Mouse (Mus musculus): Measurements from ENCODE around the gene Zfp518b. TPM values are rescaled to one million over a fixed set of nuclear protein-coding genes. Genes with fewer than 3 reads are reported as not detected.

Zfp518b gene
- 3.3 TPM for polyA plus RNA-seq (2012; fragmentation: generic; extraction: Trizol)
- long read RNA-seq, experiment 1, partial matches to known transcripts = 0 of 3 reads
- long read RNA-seq, experiment 1, other reads (novel, unspliced or antisense) = 3 of 3 reads
- long read RNA-seq, experiment 2, full-length matches to known transcripts = 12 of 17 reads
- long read RNA-seq, experiment 2, partial matches to known transcripts = 1 of 17 reads
- long read RNA-seq, experiment 2, other reads (novel, unspliced or antisense) = 4 of 17 reads

DNA sequence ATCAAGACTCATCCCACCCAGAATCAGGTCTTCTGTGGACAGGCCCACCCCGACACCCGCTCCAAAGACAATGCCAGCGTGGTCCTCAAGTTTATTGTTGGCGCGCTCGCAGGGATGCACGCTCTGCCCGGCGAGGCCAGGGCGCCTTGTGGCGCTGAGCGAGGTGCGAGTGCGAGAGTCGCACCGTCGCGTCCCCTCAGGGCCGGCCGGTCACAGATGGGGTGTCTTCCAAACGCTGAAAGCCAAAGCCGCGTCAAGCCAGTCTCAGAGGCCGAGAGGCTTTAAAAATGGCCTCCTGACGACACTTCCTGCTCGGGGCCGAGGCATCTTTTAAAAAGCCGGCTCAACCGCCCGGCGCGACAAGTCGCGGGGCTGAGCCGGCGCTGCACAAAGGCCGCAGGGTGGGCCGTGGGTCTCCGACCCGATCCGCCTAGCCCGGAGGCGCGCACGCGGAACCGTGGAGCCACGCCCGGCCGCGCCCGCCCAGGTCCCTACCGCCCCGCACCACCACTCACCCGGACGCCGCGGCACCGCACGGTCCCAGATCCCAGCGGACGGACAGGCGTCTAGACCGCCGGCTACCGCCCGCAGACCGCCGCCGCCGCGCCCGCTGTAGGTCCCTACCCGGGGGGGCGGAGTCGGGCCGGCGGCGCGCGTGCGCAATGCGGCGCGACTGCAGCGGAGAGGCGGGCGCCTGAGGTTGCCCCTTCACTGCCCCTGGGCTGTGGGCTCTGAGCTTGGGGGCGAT, at the start of gene Zfp518b:
Gene Zfp518b (minus strand): TSS at position 663 of the 748 bp plus-strand sequence.
- H3K79me3 ChIP-seq (ENCODE audit: low read depth) = no peaks in the 10 kb centered on the region

DNA sequence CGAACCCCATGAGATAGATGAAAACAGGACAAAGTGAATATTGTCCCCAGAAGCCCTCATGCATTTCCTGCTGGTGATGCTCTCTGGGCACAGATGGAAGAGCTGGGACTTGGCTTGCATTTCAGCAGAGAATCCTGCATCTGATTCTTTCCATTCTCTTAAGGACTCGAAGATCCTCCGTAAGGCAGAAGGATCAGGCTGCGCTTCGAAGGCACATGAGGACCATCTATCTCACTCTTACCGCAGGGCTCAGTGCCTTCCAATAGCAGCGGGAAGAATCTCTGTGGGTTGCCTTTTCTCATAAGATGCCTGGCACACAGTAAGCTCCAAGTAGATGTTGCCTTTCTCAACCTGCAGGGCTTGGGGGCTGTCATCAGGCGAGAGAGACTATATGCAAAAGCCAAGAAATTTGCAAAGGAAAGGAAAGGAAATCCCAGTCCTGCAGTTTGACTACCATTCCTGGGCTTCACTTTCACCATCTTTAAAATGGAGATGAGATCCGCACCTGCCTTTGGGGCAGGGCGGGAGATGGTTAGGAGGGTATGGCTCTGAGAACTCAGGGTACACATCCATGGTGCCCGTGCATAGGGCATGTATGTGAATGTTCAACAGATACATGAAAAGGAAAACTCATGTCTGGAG, 24.4 kb upstream of the Zfp518b start:
- H3K79me3 ChIP-seq (ENCODE audit: low read depth) = no peaks in the 10 kb centered on the region

More for the DNA sequence above, at the start of gene Zfp518b:
- TF ChIP-seq FOSL1 (IDR thresholded peaks at IDR 0.05; ENCODE audit: insufficient read depth, low read length, poor library complexity, severe bottlenecking) = no peak
- no peak for TF ChIP-seq CTCF (IDR thresholded peaks at IDR 0.05; ENCODE audit: control insufficient read depth, insufficient read depth, insufficient read length)
- no peak for TF ChIP-seq CEBPB (IDR thresholded peaks at IDR 0.05; ENCODE audit: low read depth)
- no peak for TF ChIP-seq MYOD1 (IDR thresholded peaks at IDR 0.05; ENCODE audit: control insufficient read depth, insufficient read length, low read depth)
- no peak for TF ChIP-seq MAX (IDR thresholded peaks at IDR 0.05)
- no peak for TF ChIP-seq MYOG (IDR thresholded peaks at IDR 0.05; ENCODE audit: control insufficient read depth, extremely low read depth, insufficient read length)
- TF ChIP-seq USF1 (IDR thresholded peaks at IDR 0.05; ENCODE audit: low read depth) = no peak
- peak within 1 kb of the TSS; percentile 68 for H3ac ChIP-seq (ENCODE audit: control insufficient read depth, insufficient read length, low read depth)
- H3K79me2 ChIP-seq (ENCODE audit: control insufficient read depth, insufficient read depth) = peaks cover 9% of the 10 kb centered on the region
- no peaks in the 10 kb centered on the region for H3K27me3 ChIP-seq (ENCODE audit: control insufficient read depth, insufficient read depth, insufficient read length)
- peaks cover 15% of the 10 kb centered on the region for H3K36me3 ChIP-seq (ENCODE audit: control insufficient read depth, insufficient read depth)
- H3K4me3 ChIP-seq (ENCODE audit: insufficient read depth, poor library complexity, severe bottlenecking) = peak within 1 kb of the TSS; percentile 44

DNA sequence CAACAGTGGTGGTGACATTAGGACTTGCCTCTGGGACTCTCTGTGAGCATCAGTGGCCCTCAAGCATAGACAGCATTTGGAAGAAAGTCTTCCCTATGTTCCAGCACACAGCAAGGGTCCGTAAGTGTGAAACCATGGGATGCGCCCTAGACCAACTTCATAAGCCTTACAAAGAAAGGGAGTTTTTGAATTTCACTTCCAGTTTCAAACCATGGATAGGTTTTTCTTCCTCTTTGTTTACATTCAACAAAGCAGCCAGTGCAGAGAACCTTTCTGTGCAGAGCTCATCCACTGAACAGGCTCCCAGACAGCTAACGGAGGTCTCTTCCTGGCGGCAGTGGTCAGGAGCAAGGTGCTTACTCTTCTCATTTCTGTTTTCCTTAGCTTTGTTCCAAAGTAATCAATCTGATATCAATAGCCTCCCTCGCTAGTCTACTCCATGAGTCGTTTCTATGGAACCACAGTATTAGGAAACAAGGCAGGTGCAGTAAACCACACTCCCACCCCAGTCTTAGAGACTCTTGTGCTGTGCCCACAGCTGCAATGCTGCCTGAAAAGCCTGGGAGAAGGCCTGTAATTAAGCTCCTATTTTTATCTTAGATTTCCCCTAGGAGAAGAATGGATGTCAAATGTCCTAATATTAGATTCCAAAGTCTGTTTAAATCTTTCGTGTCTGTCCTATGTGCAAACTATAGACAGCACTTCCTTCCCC, 22.9 kb upstream of the Zfp518b start:
- TF ChIP-seq USF1 (IDR thresholded peaks at IDR 0.05; ENCODE audit: low read depth) = no peak
- no peak for TF ChIP-seq MYOD1 (IDR thresholded peaks at IDR 0.05; ENCODE audit: control insufficient read depth, insufficient read length, low read depth)
- no peak for TF ChIP-seq MYOG (IDR thresholded peaks at IDR 0.05; ENCODE audit: control insufficient read depth, extremely low read depth, insufficient read length)
- no peak for TF ChIP-seq CTCF (IDR thresholded peaks at IDR 0.05; ENCODE audit: control insufficient read depth, insufficient read depth, insufficient read length)
- no peak for TF ChIP-seq FOSL1 (IDR thresholded peaks at IDR 0.05; ENCODE audit: insufficient read depth, low read length, poor library complexity, severe bottlenecking)
- no peak for TF ChIP-seq MAX (IDR thresholded peaks at IDR 0.05)
- no peak for TF ChIP-seq CEBPB (IDR thresholded peaks at IDR 0.05; ENCODE audit: low read depth)
- Histone ChIP-seq H3K36me3 (ENCODE audit: control insufficient read depth, insufficient read depth) (no peaks in the 10 kb centered on the region), H3K27me3 (ENCODE audit: control insufficient read depth, insufficient read depth, insufficient read length) (no peaks in the 10 kb centered on the region), H3K4me3 (ENCODE audit: insufficient read depth, poor library complexity, severe bottlenecking) (no peak overlapping the region), H3ac (ENCODE audit: control insufficient read depth, insufficient read length, low read depth) (no peak overlapping the region), H3K79me2 (ENCODE audit: control insufficient read depth, insufficient read depth) (no peaks in the 10 kb centered on the region), H3K79me3 (ENCODE audit: low read depth) (no peaks in the 10 kb centered on the region)

More for the DNA sequence above, 24.4 kb upstream of the Zfp518b start:
- no peak overlapping the region for H3ac ChIP-seq (ENCODE audit: control insufficient read depth, insufficient read length, low read depth)
- TF ChIP-seq MYOD1 (IDR thresholded peaks at IDR 0.05; ENCODE audit: control insufficient read depth, insufficient read length, low read depth) (no peak), MAX (IDR thresholded peaks at IDR 0.05) (no peak), FOSL1 (IDR thresholded peaks at IDR 0.05; ENCODE audit: insufficient read depth, low read length, poor library complexity, severe bottlenecking) (no peak), USF1 (IDR thresholded peaks at IDR 0.05; ENCODE audit: low read depth) (no peak)
- no peaks in the 10 kb centered on the region for H3K79me2 ChIP-seq (ENCODE audit: control insufficient read depth, insufficient read depth)
- H3K36me3 ChIP-seq (ENCODE audit: control insufficient read depth, insufficient read depth) = no peaks in the 10 kb centered on the region
- H3K27me3 ChIP-seq (ENCODE audit: control insufficient read depth, insufficient read depth, insufficient read length) = no peaks in the 10 kb centered on the region
- H3K4me3 ChIP-seq (ENCODE audit: insufficient read depth, poor library complexity, severe bottlenecking) = no peak overlapping the region

DNA sequence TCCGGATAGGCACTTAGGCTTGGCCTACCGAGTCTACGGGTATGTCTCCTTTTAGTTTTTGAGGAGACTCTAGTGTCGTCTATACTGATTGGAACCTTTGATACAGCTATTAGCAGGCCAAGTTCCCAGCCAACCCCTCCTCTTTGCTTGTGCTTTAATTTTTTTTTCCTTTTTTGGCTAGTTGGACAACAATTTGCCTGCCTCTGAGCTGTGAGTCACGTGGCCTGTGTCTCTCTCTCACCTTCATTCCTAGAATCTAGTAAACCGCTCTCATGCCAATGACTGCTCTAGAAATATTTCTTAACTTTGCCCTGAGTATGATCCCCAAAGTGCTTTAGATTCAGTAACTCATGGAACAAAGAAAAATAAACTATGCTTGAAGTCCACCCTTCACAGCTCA, 18.3 kb upstream of the Zfp518b start:
- no peak for TF ChIP-seq MYOD1 (IDR thresholded peaks at IDR 0.05; ENCODE audit: control insufficient read depth, insufficient read length, low read depth)
- no peak for TF ChIP-seq MAX (IDR thresholded peaks at IDR 0.05)
- TF ChIP-seq FOSL1 (IDR thresholded peaks at IDR 0.05; ENCODE audit: insufficient read depth, low read length, poor library complexity, severe bottlenecking) = no peak
- no peak for TF ChIP-seq USF1 (IDR thresholded peaks at IDR 0.05; ENCODE audit: low read depth)
- TF ChIP-seq CTCF (IDR thresholded peaks at IDR 0.05; ENCODE audit: control insufficient read depth, insufficient read depth, insufficient read length) = no peak
- no peak for TF ChIP-seq CEBPB (IDR thresholded peaks at IDR 0.05; ENCODE audit: low read depth)
- TF ChIP-seq MYOG (IDR thresholded peaks at IDR 0.05; ENCODE audit: control insufficient read depth, extremely low read depth, insufficient read length) = no peak
- Histone ChIP-seq H3ac (ENCODE audit: control insufficient read depth, insufficient read length, low read depth) (no peak overlapping the region), H3K27me3 (ENCODE audit: control insufficient read depth, insufficient read depth, insufficient read length) (no peaks in the 10 kb centered on the region), H3K36me3 (ENCODE audit: control insufficient read depth, insufficient read depth) (no peaks in the 10 kb centered on the region), H3K79me2 (ENCODE audit: control insufficient read depth, insufficient read depth) (no peaks in the 10 kb centered on the region), H3K4me3 (ENCODE audit: insufficient read depth, poor library complexity, severe bottlenecking) (no peak overlapping the region), H3K79me3 (ENCODE audit: low read depth) (no peaks in the 10 kb centered on the region)

DNA sequence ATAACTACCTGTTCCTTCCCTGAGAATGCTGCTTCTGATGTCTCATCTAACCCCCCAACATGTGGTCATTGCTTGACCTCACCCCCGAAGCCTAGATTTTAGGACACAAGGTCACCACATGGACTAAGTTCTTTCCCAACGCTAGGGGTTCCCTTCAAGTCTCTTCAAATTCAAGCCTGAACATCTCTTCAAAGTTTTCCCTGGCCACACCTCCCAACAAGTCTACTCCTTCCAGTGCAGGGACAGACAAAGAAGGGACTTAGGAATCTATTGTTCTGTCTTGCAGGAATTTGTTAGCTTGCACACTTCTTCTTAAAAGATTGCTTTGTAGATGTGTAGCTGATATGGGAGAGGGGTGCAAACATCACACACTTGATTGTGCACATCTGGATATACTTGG, 17.5 kb upstream of the Zfp518b start:
- H3K27me3 ChIP-seq (ENCODE audit: control insufficient read depth, insufficient read depth, insufficient read length) = no peaks in the 10 kb centered on the region
- no peaks in the 10 kb centered on the region for H3K79me2 ChIP-seq (ENCODE audit: control insufficient read depth, insufficient read depth)
- no peaks in the 10 kb centered on the region for H3K79me3 ChIP-seq (ENCODE audit: low read depth)
- no peaks in the 10 kb centered on the region for H3K36me3 ChIP-seq (ENCODE audit: control insufficient read depth, insufficient read depth)
- H3ac ChIP-seq (ENCODE audit: control insufficient read depth, insufficient read length, low read depth) = no peak overlapping the region
- H3K4me3 ChIP-seq (ENCODE audit: insufficient read depth, poor library complexity, severe bottlenecking) = no peak overlapping the region
- TF ChIP-seq FOSL1 (IDR thresholded peaks at IDR 0.05; ENCODE audit: insufficient read depth, low read length, poor library complexity, severe bottlenecking) (no peak), CEBPB (IDR thresholded peaks at IDR 0.05; ENCODE audit: low read depth) (no peak), USF1 (IDR thresholded peaks at IDR 0.05; ENCODE audit: low read depth) (no peak)

All from C2C12 (cell line).